Mouse (Mus musculus): ENCODE data around the gene Rad23a.

- TF ChIP-seq CTCF (IDR thresholded peaks at IDR 0.05) (no peak), EP300 (IDR thresholded peaks at IDR 0.05) (no peak)
These were observed 5.3 kb downstream of the Rad23a start for GRCm38 (mm10) chr8:84834866-84835855.

Measured in lung, postnatal 0 days (tissue).